Mouse (Mus musculus): ENCODE results near the gene Rp9. TPM values are rescaled to one million over a fixed set of nuclear protein-coding genes. Genes with fewer than 3 reads are reported as not detected.
A peak's percentile ranks its signal among the peaks of the same experiment; 100 is the strongest.
"Not testable (repeated sequence)": the region's sequence is repeated elsewhere in the genome, so short reads cannot be mapped to it uniquely, and the experiment has no call there.

The Rp9 gene
- polyA plus RNA-seq, 1 experiment from 2014 or later = 65.2 TPM

GRCm38 (mm10) chr9:22468170-22468898, 1.2 kb downstream of the Rp9 start:
- Histone ChIP-seq H3K36me3 (ENCODE audit: control insufficient read depth, insufficient read depth, low read length) (0 out of 2 replicates have a peak, but pooled peaks cover 2% of the 10 kb centered on the region), H3K27ac (ENCODE audit: low read depth, low read length) (peak overlapping the region; percentile 96), H3K4me1 (ENCODE audit: control insufficient read depth, insufficient read depth, low read depth, low read length) (peaks cover 3% of the 10 kb centered on the region; the same call in 1 of the 2 replicates), H3K9ac (ENCODE audit: low read depth, low read length) (peak overlapping the region; percentile 98), H3K4me2 (ENCODE audit: low read length) (peak overlapping the region; percentile 67), H3K9me3 (ENCODE audit: control insufficient read depth, low read length) (no peaks in the 10 kb centered on the region), H3K27me3 (replicated peaks; ENCODE audit: control insufficient read depth, insufficient read depth, low read length) (no peaks in the 10 kb centered on the region), H3K4me3 (ENCODE audit: low read length) (peak overlapping the region; percentile 94)
- peak; percentile 84 for ATAC-seq
- 4% methylated on average over 42 of the region's 43 CpGs for WGBS

- H3K9me3 ChIP-seq (ENCODE audit: control insufficient read depth, low read length) = no peaks in the 10 kb centered on the region
- H3K27me3 ChIP-seq (replicated peaks; ENCODE audit: control insufficient read depth, insufficient read depth, low read length) = no peaks in the 10 kb centered on the region
- H3K27ac ChIP-seq (ENCODE audit: low read depth, low read length) = peak overlapping the region; percentile 96
- peak overlapping the region; percentile 98 for H3K9ac ChIP-seq (ENCODE audit: low read depth, low read length)
- H3K4me3 ChIP-seq (ENCODE audit: low read length) = peak overlapping the region; percentile 94
- peak overlapping the region; percentile 67 for H3K4me2 ChIP-seq (ENCODE audit: low read length)
- whole genome bisulfite sequencing = 1% methylated on average over 58 of the region's 73 CpGs
- H3K4me1 ChIP-seq (ENCODE audit: control insufficient read depth, insufficient read depth, low read depth, low read length) = peaks cover 3% of the 10 kb centered on the region; the same call in 1 of the 2 replicates
- peak; percentile 77 for ATAC-seq
- H3K36me3 ChIP-seq (ENCODE audit: control insufficient read depth, insufficient read depth, low read length) = 0 out of 2 replicates have a peak, but pooled peaks cover 2% of the 10 kb centered on the region
Measured at GRCm38 (mm10) chr9:22467371-22468169, 2.0 kb downstream of the Rp9 start.

- no peak for ATAC-seq
Measured at GRCm38 (mm10) chr9:22466212-22466611, 3.3 kb downstream of the Rp9 start.

GRCm38 (mm10) chr9:22461946-22462345, 7.6 kb downstream of the Rp9 start:
- Histone ChIP-seq H3K9ac (ENCODE audit: low read depth, low read length) (no peak overlapping the region), H3K36me3 (ENCODE audit: control insufficient read depth, insufficient read depth, low read length) (peaks cover 6% of the 10 kb centered on the region), H3K9me3 (ENCODE audit: control insufficient read depth, low read length) (no peaks in the 10 kb centered on the region), H3K4me2 (ENCODE audit: low read length) (no peak overlapping the region), H3K27me3 (replicated peaks; ENCODE audit: control insufficient read depth, insufficient read depth, low read length) (no peaks in the 10 kb centered on the region), H3K4me3 (ENCODE audit: low read length) (no peak overlapping the region), H3K4me1 (ENCODE audit: control insufficient read depth, insufficient read depth, low read depth, low read length) (no peaks in the 10 kb centered on the region), H3K27ac (ENCODE audit: low read depth, low read length) (no peak overlapping the region)
- 83% methylated on average over 3 of the region's 3 CpGs for WGBS
- ATAC-seq = 0 out of 2 replicates have a peak, but pooled peaks have one; percentile 25

More at GRCm38 (mm10) chr9:22466212-22466611, 3.3 kb downstream of the Rp9 start:
- Histone ChIP-seq H3K27me3 (replicated peaks; ENCODE audit: control insufficient read depth, insufficient read depth, low read length) (no peaks in the 10 kb centered on the region), H3K36me3 (ENCODE audit: control insufficient read depth, insufficient read depth, low read length) (0 out of 2 replicates have a peak, but pooled peaks cover 2% of the 10 kb centered on the region), H3K4me3 (ENCODE audit: low read length) (no peak overlapping the region), H3K4me2 (ENCODE audit: low read length) (no peak overlapping the region), H3K9me3 (ENCODE audit: control insufficient read depth, low read length) (no peaks in the 10 kb centered on the region), H3K27ac (ENCODE audit: low read depth, low read length) (no peak overlapping the region), H3K4me1 (ENCODE audit: control insufficient read depth, insufficient read depth, low read depth, low read length) (peaks cover 3% of the 10 kb centered on the region; the same call in 1 of the 2 replicates), H3K9ac (ENCODE audit: low read depth, low read length) (no peak overlapping the region)
- 95% methylated on average over 5 of the region's 5 CpGs for WGBS

GRCm38 (mm10) chr9:22457142-22457835, 12.3 kb downstream of the Rp9 start:
- H3K4me1 ChIP-seq (ENCODE audit: control insufficient read depth, insufficient read depth, low read depth, low read length) = no peaks in the 10 kb centered on the region
- no peak overlapping the region for H3K27ac ChIP-seq (ENCODE audit: low read depth, low read length)
- H3K9me3 ChIP-seq (ENCODE audit: control insufficient read depth, low read length) = no peaks in the 10 kb centered on the region
- no peak overlapping the region for H3K4me2 ChIP-seq (ENCODE audit: low read length)
- no peaks in the 10 kb centered on the region for H3K27me3 ChIP-seq (replicated peaks; ENCODE audit: control insufficient read depth, insufficient read depth, low read length)
- H3K9ac ChIP-seq (ENCODE audit: low read depth, low read length) = no peak overlapping the region
- no peak overlapping the region for H3K4me3 ChIP-seq (ENCODE audit: low read length)
- H3K36me3 ChIP-seq (ENCODE audit: control insufficient read depth, insufficient read depth, low read length) = peaks cover 33% of the 10 kb centered on the region
- WGBS = 84% methylated on average over 11 of the region's 11 CpGs
- no peak for ATAC-seq

GRCm38 (mm10) chr9:22455041-22455440, 14.5 kb downstream of the Rp9 start:
- ATAC-seq = no peak
- H3K9me3 ChIP-seq (ENCODE audit: control insufficient read depth, low read length) = no peaks in the 10 kb centered on the region
- H3K36me3 ChIP-seq (ENCODE audit: control insufficient read depth, insufficient read depth, low read length) = peaks cover 49% of the 10 kb centered on the region
- no peak overlapping the region for H3K27ac ChIP-seq (ENCODE audit: low read depth, low read length)
- H3K4me2 ChIP-seq (ENCODE audit: low read length) = no peak overlapping the region
- no peaks in the 10 kb centered on the region for H3K27me3 ChIP-seq (replicated peaks; ENCODE audit: control insufficient read depth, insufficient read depth, low read length)
- H3K4me1 ChIP-seq (ENCODE audit: control insufficient read depth, insufficient read depth, low read depth, low read length) = no peaks in the 10 kb centered on the region
- H3K9ac ChIP-seq (ENCODE audit: low read depth, low read length) = no peak overlapping the region
- no peak overlapping the region for H3K4me3 ChIP-seq (ENCODE audit: low read length)

- not testable (repeated sequence) for H3K27ac ChIP-seq (ENCODE audit: low read depth, low read length); H3K27me3 ChIP-seq (replicated peaks; ENCODE audit: control insufficient read depth, insufficient read depth, low read length); H3K4me2 ChIP-seq (ENCODE audit: low read length); H3K9me3 ChIP-seq (ENCODE audit: control insufficient read depth, low read length); H3K4me1 ChIP-seq (ENCODE audit: control insufficient read depth, insufficient read depth, low read depth, low read length); H3K9ac ChIP-seq (ENCODE audit: low read depth, low read length); H3K4me3 ChIP-seq (ENCODE audit: low read length); ATAC-seq
- 95% methylated on average over 8 of the region's 8 CpGs for WGBS
- H3K36me3 ChIP-seq (ENCODE audit: control insufficient read depth, insufficient read depth, low read length) = peaks cover 51% of the 10 kb centered on the region
Measured at GRCm38 (mm10) chr9:22453990-22454389, 15.6 kb downstream of the Rp9 start, which contains the start of gene Gm17545. Gm17545 (plus strand) TSS chr9:22454290.

- Histone ChIP-seq H3K9me3 (ENCODE audit: control insufficient read depth, low read length) (no peaks in the 10 kb centered on the region), H3K27ac (ENCODE audit: low read depth, low read length) (no peak overlapping the region), H3K27me3 (replicated peaks; ENCODE audit: control insufficient read depth, insufficient read depth, low read length) (no peaks in the 10 kb centered on the region), H3K36me3 (ENCODE audit: control insufficient read depth, insufficient read depth, low read length) (peaks cover 55% of the 10 kb centered on the region), H3K4me3 (ENCODE audit: low read length) (no peak overlapping the region), H3K4me1 (ENCODE audit: control insufficient read depth, insufficient read depth, low read depth, low read length) (no peaks in the 10 kb centered on the region), H3K9ac (ENCODE audit: low read depth, low read length) (no peak overlapping the region), H3K4me2 (ENCODE audit: low read length) (no peak overlapping the region)
- ATAC-seq = no peak
- 94% methylated on average over 10 of the region's 10 CpGs for WGBS
Measured at GRCm38 (mm10) chr9:22453501-22453924, 16.0 kb downstream of the Rp9 start.
